Mouse (Mus musculus) intestine, embryonic 15.5 days (tissue): ENCODE measurements around the gene Fam49a. TPM values are rescaled to one million over a fixed set of nuclear protein-coding genes. Genes with fewer than 3 reads are reported as not detected.
A peak's percentile ranks its signal among the peaks of the same experiment; 100 is the strongest.

Source experiments
- ATAC-seq: fragments of 200-750 bp; cut with Nextera tagmentation; 2 replicates; pipeline ENCODE4 v1.8.0; 2017; ENCODE audit warnings: moderate TSS enrichment, moderate library complexity
- H3K27ac ChIP-seq: fragments of 300-500 bp; sonication (generic); 2 replicates; pipeline ENCODE4 v1.5.1; 2015; ENCODE audit warnings: mild to moderate bottlenecking, inconsistent platforms
- H3K27me3 ChIP-seq: fragments of 300-500 bp; sonication (generic); replicated peaks from 2 replicates; pipeline ENCODE4 v1.6.1; 2015; ENCODE audit warnings: inconsistent platforms
- H3K36me3 ChIP-seq: fragments of 300-500 bp; sonication (generic); 2 replicates; pipeline ENCODE4 v1.6.1; 2015; ENCODE audit warnings: inconsistent platforms
- H3K4me1 ChIP-seq: fragments of 300-500 bp; sonication (generic); replicated peaks from 2 replicates; pipeline ENCODE4 v1.6.1; 2015; ENCODE audit warnings: inconsistent platforms
- H3K4me2 ChIP-seq: fragments of 300-500 bp; sonication (generic); replicated peaks from 2 replicates; pipeline ENCODE4 v1.6.1; 2015; ENCODE audit warnings: mild to moderate bottlenecking, inconsistent platforms
- H3K4me3 ChIP-seq: fragments of 300-500 bp; sonication (generic); replicated peaks from 2 replicates; pipeline ENCODE4 v1.5.1; 2015; ENCODE audit warnings: inconsistent platforms
- H3K9ac ChIP-seq: fragments of 300-500 bp; sonication (generic); 2 replicates; pipeline ENCODE4 v1.6.1; 2015; ENCODE audit warnings: inconsistent platforms
- H3K9me3 ChIP-seq: fragments of 300-500 bp; sonication (generic); 2 replicates; pipeline ENCODE4 v1.6.1; 2016; ENCODE audit warnings: inconsistent platforms
- WGBS: fragments of 180-500 bp; shearing (Covaris S2); methylation state at CpG from one replicate; pipeline ENCODE4 v1.1.7; 2015; 5-methylcytosine and 5-hydroxymethylcytosine counted together
- polyA plus RNA-seq: library from polyadenylated mRNA; unstranded; fragments of >200 nt; fragmentation: Nextera tagmentation; extraction: Ambion mirVana; gene quantifications from 2 replicates; pipeline ENCODE4 v1.2.1, GENCODE M21; 2015

Gene Fam49a
- polyA plus RNA-seq, 1 experiment from 2014 or later, result 9.5 TPM

GRCm38 (mm10) chr12:12401504-12401903, 139.6 kb downstream of the Fam49a start:
- no peaks in the 10 kb centered on the region for H3K36me3 ChIP-seq
- no peaks in the 10 kb centered on the region for H3K9me3 ChIP-seq
- H3K4me2 ChIP-seq, result peak overlapping the region; percentile 44
- H3K4me3 ChIP-seq, result 0 out of 2 replicates have a peak overlapping the region, but pooled peaks have one; percentile 0
- no peaks in the 10 kb centered on the region; the same call in 1 of the 2 replicates for H3K4me1 ChIP-seq
- 34% methylated on average over 15 of the region's 15 CpGs for WGBS
- H3K9ac ChIP-seq, result no peak overlapping the region
- no peaks in the 10 kb centered on the region for H3K27me3 ChIP-seq
- no peak overlapping the region for H3K27ac ChIP-seq
- peak; percentile 56; the same call in 1 of the 2 replicates for ATAC-seq

- H3K4me3 ChIP-seq, result no peak overlapping the region
- no peaks in the 10 kb centered on the region for H3K9me3 ChIP-seq
- H3K4me1 ChIP-seq, result no peaks in the 10 kb centered on the region; the same call in 1 of the 2 replicates
- WGBS, result 40% methylated on average over 10 of the region's 10 CpGs
- H3K9ac ChIP-seq, result no peak overlapping the region
- H3K27ac ChIP-seq, result no peak overlapping the region
- H3K36me3 ChIP-seq, result no peaks in the 10 kb centered on the region
- ATAC-seq, result peak; percentile 41; the same call in 1 of the 2 replicates
- no peaks in the 10 kb centered on the region for H3K27me3 ChIP-seq
- no peak overlapping the region for H3K4me2 ChIP-seq
Measured at GRCm38 (mm10) chr12:12405491-12406110, 143.7 kb downstream of the Fam49a start.

GRCm38 (mm10) chr12:12409044-12409443, 147.1 kb downstream of the Fam49a start:
- ATAC-seq, result no peak
- 62% methylated on average over 5 of the region's 5 CpGs for WGBS
- no peaks in the 10 kb centered on the region for H3K4me1 ChIP-seq
- H3K9me3 ChIP-seq, result no peaks in the 10 kb centered on the region
- H3K27ac ChIP-seq, result no peak overlapping the region
- no peaks in the 10 kb centered on the region for H3K27me3 ChIP-seq
- H3K4me2 ChIP-seq, result no peak overlapping the region
- no peak overlapping the region for H3K9ac ChIP-seq
- H3K4me3 ChIP-seq, result no peak overlapping the region
- H3K36me3 ChIP-seq, result no peaks in the 10 kb centered on the region

- 42% methylated on average over 5 of the region's 5 CpGs for WGBS
- Histone ChIP-seq H3K27ac (no peak overlapping the region), H3K4me1 (no peaks in the 10 kb centered on the region), H3K36me3 (no peaks in the 10 kb centered on the region), H3K27me3 (no peaks in the 10 kb centered on the region), H3K4me3 (no peak overlapping the region), H3K9me3 (no peaks in the 10 kb centered on the region), H3K9ac (no peak overlapping the region), H3K4me2 (no peak overlapping the region)
- ATAC-seq, result peak; percentile 34; the same call in 1 of the 2 replicates
Measured at GRCm38 (mm10) chr12:12412674-12413073, 150.7 kb downstream of the Fam49a start.

- H3K4me1 ChIP-seq, result 0 out of 2 replicates have a peak, but pooled peaks cover 10% of the 10 kb centered on the region
- H3K4me3 ChIP-seq, result no peak overlapping the region
- no peak overlapping the region for H3K27ac ChIP-seq
- H3K9ac ChIP-seq, result no peak overlapping the region
- peak overlapping the region; percentile 87; the same call in 1 of the 2 replicates for H3K4me2 ChIP-seq
- no peaks in the 10 kb centered on the region for H3K9me3 ChIP-seq
- peak; percentile 41 for ATAC-seq
- no peaks in the 10 kb centered on the region for H3K36me3 ChIP-seq
- WGBS, result 6% methylated on average over 2 of the region's 2 CpGs
- no peaks in the 10 kb centered on the region for H3K27me3 ChIP-seq
Measured at GRCm38 (mm10) chr12:12420423-12420822, 158.5 kb downstream of the Fam49a start.

GRCm38 (mm10) chr12:12420841-12421579, 159.1 kb downstream of the Fam49a start:
- H3K4me2 ChIP-seq, result peak overlapping the region; percentile 87
- peak; percentile 95 for ATAC-seq
- H3K27ac ChIP-seq, result no peak overlapping the region
- H3K27me3 ChIP-seq, result no peaks in the 10 kb centered on the region
- H3K9me3 ChIP-seq, result no peaks in the 10 kb centered on the region
- H3K9ac ChIP-seq, result peak overlapping the region; percentile 62
- 0 out of 2 replicates have a peak, but pooled peaks cover 10% of the 10 kb centered on the region for H3K4me1 ChIP-seq
- WGBS, result 14% methylated on average over 25 of the region's 25 CpGs
- H3K36me3 ChIP-seq, result no peaks in the 10 kb centered on the region
- H3K4me3 ChIP-seq, result peak overlapping the region; percentile 46

GRCm38 (mm10) chr12:12421580-12421878, 159.6 kb downstream of the Fam49a start:
- Histone ChIP-seq H3K27ac (no peak overlapping the region), H3K4me3 (no peak overlapping the region), H3K9ac (peak overlapping the region; percentile 62), H3K27me3 (no peaks in the 10 kb centered on the region), H3K9me3 (no peaks in the 10 kb centered on the region), H3K4me1 (0 out of 2 replicates have a peak, but pooled peaks cover 10% of the 10 kb centered on the region), H3K4me2 (peak overlapping the region; percentile 87; the same call in 1 of the 2 replicates), H3K36me3 (no peaks in the 10 kb centered on the region)
- 93% methylated on average over 8 of the region's 8 CpGs for WGBS
- ATAC-seq, result 0 out of 2 replicates have a peak, but pooled peaks have one; percentile 7

GRCm38 (mm10) chr12:12425188-12425587, 163.2 kb downstream of the Fam49a start:
- H3K27me3 ChIP-seq, result no peaks in the 10 kb centered on the region
- ATAC-seq, result no peak
- 0 out of 2 replicates have a peak, but pooled peaks cover 9% of the 10 kb centered on the region for H3K4me1 ChIP-seq
- H3K36me3 ChIP-seq, result no peaks in the 10 kb centered on the region
- no peak overlapping the region for H3K27ac ChIP-seq
- no peak overlapping the region for H3K4me2 ChIP-seq
- WGBS, result 78% methylated on average over 5 of the region's 5 CpGs
- no peak overlapping the region for H3K9ac ChIP-seq
- no peak overlapping the region for H3K4me3 ChIP-seq
- H3K9me3 ChIP-seq, result no peaks in the 10 kb centered on the region

- Histone ChIP-seq H3K4me2 (no peak overlapping the region), H3K27me3 (no peaks in the 10 kb centered on the region), H3K9ac (no peak overlapping the region), H3K4me3 (no peak overlapping the region), H3K27ac (no peak overlapping the region), H3K4me1 (no peaks in the 10 kb centered on the region), H3K36me3 (no peaks in the 10 kb centered on the region), H3K9me3 (no peaks in the 10 kb centered on the region)
- 90% methylated on average over 1 of the region's 1 CpGs for WGBS
- ATAC-seq, result no peak
Measured at GRCm38 (mm10) chr12:12427285-12427684, 165.3 kb downstream of the Fam49a start.

- H3K4me1 ChIP-seq, result no peaks in the 10 kb centered on the region
- WGBS, result 82% methylated on average over 7 of the region's 7 CpGs
- no peak overlapping the region for H3K4me3 ChIP-seq
- H3K9me3 ChIP-seq, result no peaks in the 10 kb centered on the region
- H3K27ac ChIP-seq, result no peak overlapping the region
- H3K36me3 ChIP-seq, result no peaks in the 10 kb centered on the region
- H3K9ac ChIP-seq, result no peak overlapping the region
- no peak; the same call in 1 of the 2 replicates for ATAC-seq
- H3K4me2 ChIP-seq, result no peak overlapping the region
- H3K27me3 ChIP-seq, result no peaks in the 10 kb centered on the region
Measured at GRCm38 (mm10) chr12:12428886-12429285, 166.9 kb downstream of the Fam49a start.
